Mouse (Mus musculus): ENCODE data around the gene Pcif1. TPM values are rescaled to one million over a fixed set of nuclear protein-coding genes. Genes with fewer than 3 reads are reported as not detected.

Gene Pcif1
- total and polyA plus RNA-seq, 3 experiments, result 20.0 to 59.1 (median 33.6) TPM

DNA sequence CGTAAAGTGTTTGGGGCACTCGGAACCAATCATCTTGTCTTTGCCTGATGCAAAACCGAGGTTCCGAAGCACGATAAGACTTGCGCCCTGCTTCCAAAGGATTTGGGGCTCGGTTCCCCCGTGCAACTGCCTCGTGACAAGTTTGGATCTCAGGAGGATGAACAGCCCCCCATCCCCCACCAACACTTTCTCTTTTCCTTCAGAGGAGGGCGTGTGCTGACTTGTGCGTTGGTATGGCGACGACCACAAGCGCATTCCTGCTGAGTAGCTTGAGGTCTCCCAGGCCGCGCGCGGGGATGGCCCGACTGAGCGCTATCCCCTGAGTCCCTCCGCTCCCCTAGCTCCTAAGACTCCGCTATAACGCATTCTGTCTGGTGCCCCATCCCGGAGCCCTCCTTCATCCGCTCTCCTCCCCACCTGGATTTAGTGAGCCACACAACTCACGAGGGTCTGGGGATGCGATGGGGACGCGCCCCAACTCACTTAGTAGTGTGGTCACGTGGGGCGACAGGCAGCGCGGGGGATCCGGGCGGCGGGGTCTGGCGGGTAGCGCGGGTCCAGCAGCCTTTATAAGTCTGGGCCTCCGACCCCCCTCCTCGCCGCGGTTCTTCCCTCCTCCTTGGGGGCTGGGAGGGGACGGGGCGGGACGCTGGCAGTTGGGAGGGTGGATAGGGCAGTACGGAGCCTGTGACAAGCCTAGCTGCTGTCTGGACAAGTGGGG is 21.8 kb upstream of the Pcif1 start, which contains the start of gene Pltp:
Pltp (minus strand) TSS at position 611 of the 721 bp plus-strand sequence.
- 0 out of 2 replicates have a peak within 1 kb of the TSS, but pooled peaks have one; percentile 7 for H3K9ac ChIP-seq (ENCODE audit: insufficient read depth, low read depth)
- no peaks in the 10 kb centered on the region for H3K36me3 ChIP-seq (replicated peaks in 1 of 2; ENCODE audit: control insufficient read depth in 1 of 2, insufficient read depth in 1 of 2, low read length in 1 of 2)
- dilution Hi-C loops (cut with MboI; ENCODE audit: extremely low pct_ligation_motif_present, extremely low pct_unique_long_range_greater_than_20kb, low sequenced_read_pairs), result no loop called here
- DNase-seq (ENCODE audit: extremely low read depth), result peak; percentile 59
- TF ChIP-seq PAX5 (IDR thresholded peaks at IDR 0.05; ENCODE audit: low read length) (no peak), HCFC1 (IDR thresholded peaks at IDR 0.05; ENCODE audit: low read depth, low read length) (no peak), SMC3 (IDR thresholded peaks at IDR 0.05; ENCODE audit: low read depth, low read length) (no peak), ZMIZ1 (IDR thresholded peaks at IDR 0.05; ENCODE audit: low read depth, low read length) (no peak), ZNF384 (IDR thresholded peaks at IDR 0.05; ENCODE audit: low read depth, low read length) (no peak), GABPA (IDR thresholded peaks at IDR 0.05; ENCODE audit: insufficient replicate concordance, low read depth, low read length) (no peak), KAT2A (IDR thresholded peaks at IDR 0.05; ENCODE audit: insufficient replicate concordance, low read length) (no peak), JUND (conservative IDR thresholded peaks at IDR 0.05; ENCODE audit: low read depth, low read length) (no peak), MXI1 (IDR thresholded peaks at IDR 0.05; ENCODE audit: low read depth, low read length) (peak; percentile 40), POLR2A (IDR thresholded peaks at IDR 0.05; ENCODE audit: low read depth, low read length) (no peak), TBP (conservative IDR thresholded peaks at IDR 0.05; ENCODE audit: low read depth, low read length) (no peak), IRF4 (IDR thresholded peaks at IDR 0.05; ENCODE audit: low read depth, low read length) (peak; percentile 27; the same call in 1 of the 2 replicates), MEF2A (IDR thresholded peaks at IDR 0.05; ENCODE audit: borderline replicate concordance, low read depth, low read length) (peak; percentile 55), UBTF (IDR thresholded peaks at IDR 0.05; ENCODE audit: low read depth, low read length) (no peak), ZKSCAN1 (IDR thresholded peaks at IDR 0.05; ENCODE audit: borderline replicate concordance, low read depth, low read length) (no peak), BHLHE40 (IDR thresholded peaks at IDR 0.05; ENCODE audit: low read depth, low read length) (peak; percentile 67), ZC3H11A (IDR thresholded peaks at IDR 0.05; ENCODE audit: low read depth, low read length) (no peak), EP300 (IDR thresholded peaks at IDR 0.05; ENCODE audit: low read length) (peak; percentile 16; the same call in 1 of the 2 replicates), RAD21 (IDR thresholded peaks at IDR 0.05; ENCODE audit: low read depth, low read length) (no peak), CTCF (conservative IDR thresholded peaks at IDR 0.05 in 1 of 2, IDR thresholded peaks at IDR 0.05 in 1 of 2; ENCODE audit: low read depth in 2 of 2, low read length in 2 of 2) (no peak), MAX (IDR thresholded peaks at IDR 0.05; ENCODE audit: low read length) (peak; percentile 20; the same call in 1 of the 2 replicates), E2F4 (IDR thresholded peaks at IDR 0.05; ENCODE audit: insufficient replicate concordance, low read depth, low read length) (no peak), POLR2AphosphoS2 (IDR thresholded peaks at IDR 0.05; ENCODE audit: low read depth, low read length) (no peak), ELF1 (IDR thresholded peaks at IDR 0.05; ENCODE audit: low read depth, low read length) (no peak), MAFK (IDR thresholded peaks at IDR 0.05; ENCODE audit: insufficient replicate concordance, low read length) (peak; percentile 30; the same call in 1 of the 2 replicates), NELFE (IDR thresholded peaks at IDR 0.05; ENCODE audit: low read depth, low read length) (no peak), CHD1 (IDR thresholded peaks at IDR 0.05; ENCODE audit: low read depth, low read length) (peak; percentile 98), USF2 (conservative IDR thresholded peaks at IDR 0.05; ENCODE audit: low read depth, low read length) (no peak), NRF1 (IDR thresholded peaks at IDR 0.05; ENCODE audit: low read depth, low read length) (no peak), MAZ (IDR thresholded peaks at IDR 0.05; ENCODE audit: low read depth, low read length) (no peak), CHD2 (IDR thresholded peaks at IDR 0.05; ENCODE audit: low read length) (peak; percentile 75), USF1 (IDR thresholded peaks at IDR 0.05; ENCODE audit: low read depth, low read length) (peak; percentile 62), TCF12 (IDR thresholded peaks at IDR 0.05; ENCODE audit: low read depth, low read length) (peak; percentile 47; the same call in 1 of the 2 replicates), SIN3A (IDR thresholded peaks at IDR 0.05; ENCODE audit: low read length) (peak; percentile 48; the same call in 1 of the 2 replicates), JUN (IDR thresholded peaks at IDR 0.05; ENCODE audit: insufficient read depth, low read depth, low read length) (no peak), MYC (IDR thresholded peaks at IDR 0.05; ENCODE audit: low read depth, low read length) (no peak), RCOR1 (conservative IDR thresholded peaks at IDR 0.05; ENCODE audit: low read depth, low read length) (no peak), ETS1 (conservative IDR thresholded peaks at IDR 0.05; ENCODE audit: low read depth, low read length) (peak; percentile 46)
- no peak within 1 kb of the TSS for H3K27ac ChIP-seq (ENCODE audit: insufficient read depth, low read depth)
- in situ Hi-C loops (cut with MboI; ENCODE audit: low pct_ligation_motif_present, low pct_unique_long_range_greater_than_20kb, low sequenced_read_pairs), result no loop called here
- peak within 1 kb of the TSS; percentile 49 for H3K4me2 ChIP-seq (ENCODE audit: insufficient read depth, low read depth, poor library complexity, severe bottlenecking)
- peak within 1 kb of the TSS; percentile 46 to 57 (median 47) for H3K4me3 ChIP-seq (replicated peaks in 1 of 3; ENCODE audit: low read depth in 2 of 3, low read length in 2 of 3, poor library complexity in 1 of 3)
- H3K4me1 ChIP-seq (ENCODE audit: control insufficient read depth in 1 of 2, insufficient read depth in 2 of 2), result peaks cover 0 to 36% of the 10 kb centered on the region in 2 experiments; a peak in 3 of 4 replicates
- H3K27me3 ChIP-seq (replicated peaks), result peaks cover 19% of the 10 kb centered on the region
- no peaks in the 10 kb centered on the region for H3K79me2 ChIP-seq (replicated peaks; ENCODE audit: control insufficient read depth, extremely low read depth, insufficient read depth, poor library complexity, severe bottlenecking)
- H3K9me3 ChIP-seq (replicated peaks; ENCODE audit: low read length), result no peaks in the 10 kb centered on the region

All from CH12.LX (cell line).